In genomic region chr12:34614796-34615195, GRCm38 (mm10) we compare ENCODE assay signal across 23 mouse cellular contexts.
DNase-seq lines count a peak whose midpoint lies in the region; ATAC-seq and TF ChIP-seq lines count a peak whose summit lies in the region.
"Had no signal": no experiment of that assay in that cellular context is flagged by ENCODE, and none has a peak within 500 bp of the region (broad histone marks: within the 10 kb centered on the region; RNA-seq: fewer than 3 reads in every experiment).

No protein-coding gene starts in this region.

- peak; percentile 48 for ATAC-seq in hindbrain, postnatal 0 days
- ATAC-seq in hindbrain, embryonic 14.5 days (ENCODE audit: low FRiP score): no peak
- ATAC-seq: forebrain, embryonic 14.5 days; forebrain, embryonic 16.5 days had no signal

- no peak overlapping the region for H3K4me3 ChIP-seq in hindbrain, postnatal 0 days (ENCODE audit: low read length)
- H3K4me3 ChIP-seq in hindbrain, embryonic 14.5 days (replicated peaks; ENCODE audit: low read length): no peak overlapping the region
- no peak overlapping the region for H3K4me3 ChIP-seq in layer of hippocampus, adult 2 months
- H3K4me3 ChIP-seq: embryonic facial prominence, embryonic 13.5 days; embryonic facial prominence, embryonic 15.5 days; erythroblast, embryonic 14.5 days; forebrain, embryonic 10.5 days; forebrain, embryonic 12.5 days had no signal

- WGBS in hindbrain, postnatal 0 days: 53% methylated on average over 5 of the region's 5 CpGs
- WGBS in hindbrain, embryonic 14.5 days: 77% methylated on average over 5 of the region's 5 CpGs

- H3K9me3 ChIP-seq in hindbrain, postnatal 0 days (ENCODE audit: low read length): no peaks in the 10 kb centered on the region
- H3K9me3 ChIP-seq in hindbrain, embryonic 14.5 days (ENCODE audit: control insufficient read depth, low read length): no peaks in the 10 kb centered on the region
- H3K9me3 ChIP-seq: embryonic facial prominence, embryonic 13.5 days; embryonic facial prominence, embryonic 15.5 days; forebrain, embryonic 10.5 days; forebrain, embryonic 12.5 days had no signal

- no peaks in the 10 kb centered on the region for H3K36me3 ChIP-seq in hindbrain, postnatal 0 days (ENCODE audit: insufficient read depth, low read length)
- no peaks in the 10 kb centered on the region for H3K36me3 ChIP-seq in hindbrain, embryonic 14.5 days (replicated peaks; ENCODE audit: control insufficient read depth, insufficient read depth)
- H3K36me3 ChIP-seq: embryonic facial prominence, embryonic 13.5 days; embryonic facial prominence, embryonic 15.5 days; forebrain, embryonic 10.5 days; forebrain, embryonic 12.5 days had no signal

- H3K27me3 ChIP-seq in hindbrain, postnatal 0 days (ENCODE audit: insufficient read depth, low read length): no peaks in the 10 kb centered on the region
- H3K27me3 ChIP-seq in hindbrain, embryonic 14.5 days (ENCODE audit: control insufficient read depth, insufficient read depth, low read length): no peaks in the 10 kb centered on the region
- H3K27me3 ChIP-seq: embryonic facial prominence, embryonic 13.5 days; embryonic facial prominence, embryonic 15.5 days; forebrain, embryonic 12.5 days had no signal

- no peak overlapping the region for H3K9ac ChIP-seq in hindbrain, postnatal 0 days (replicated peaks; ENCODE audit: low read length)
- no peak overlapping the region for H3K9ac ChIP-seq in hindbrain, embryonic 14.5 days
- H3K9ac ChIP-seq: embryonic facial prominence, embryonic 13.5 days; embryonic facial prominence, embryonic 15.5 days; forebrain, embryonic 12.5 days had no signal

- H3K4me1 ChIP-seq in hindbrain, postnatal 0 days (ENCODE audit: insufficient read depth, low read length): peaks cover 4% of the 10 kb centered on the region; the same call in 1 of the 2 replicates
- no peaks in the 10 kb centered on the region for H3K4me1 ChIP-seq in hindbrain, embryonic 14.5 days (replicated peaks; ENCODE audit: control insufficient read depth, insufficient read depth, low read length)
- H3K4me1 ChIP-seq: embryonic facial prominence, embryonic 13.5 days; embryonic facial prominence, embryonic 15.5 days; forebrain, embryonic 12.5 days had no signal

- no peak overlapping the region for H3K27ac ChIP-seq in hindbrain, postnatal 0 days
- H3K27ac ChIP-seq in hindbrain, embryonic 14.5 days: no peak overlapping the region
- H3K27ac ChIP-seq in layer of hippocampus, adult 2 months: peak overlapping the region; percentile 53; the same call in 1 of the 2 replicates
- H3K27ac ChIP-seq: embryonic facial prominence, embryonic 13.5 days; embryonic facial prominence, embryonic 15.5 days; forebrain, embryonic 10.5 days; forebrain, embryonic 12.5 days had no signal

- no peak for DNase-seq in hindbrain, postnatal 0 days (ENCODE audit: low spot score)
- DNase-seq in hindbrain, embryonic 14.5 days (ENCODE audit: low spot score): no peak
- peak in 1 of 2 experiments; percentile 8 for DNase-seq in layer of hippocampus, adult 2 months (ENCODE audit: low spot score in 2 of 2)
- DNase-seq in layer of hippocampus, postnatal 14 days (ENCODE audit: low spot score in 2 of 2): no peak
- peak; percentile 74 for DNase-seq in brain, adult 2 months (ENCODE audit: low read depth, low spot score)
- DNase-seq in telencephalon, adult 2 months (ENCODE audit: low read depth, low spot score): peak; percentile 51
- DNase-seq in cerebellum, postnatal 36 days: no peak
- DNase-seq: adrenal gland, adult 2 months; adrenal gland, postnatal 10 days; adrenal gland, postnatal 25 days; cerebellum, adult 11-12 months; cerebellum, adult 2 months; cerebellum, adult 9-10 months; cerebellum, postnatal 10 days; cerebellum, postnatal 25 days; embryo, embryonic 11 days had no signal

- no peak overlapping the region for H3K4me2 ChIP-seq in hindbrain, postnatal 0 days (ENCODE audit: low read depth, low read length)
- H3K4me2 ChIP-seq in hindbrain, embryonic 14.5 days (replicated peaks): no peak overlapping the region
- H3K4me2 ChIP-seq: embryonic facial prominence, embryonic 13.5 days; embryonic facial prominence, embryonic 15.5 days; forebrain, embryonic 12.5 days had no signal

- TF ChIP-seq CTCF in hindbrain, postnatal 0 days (IDR thresholded peaks at IDR 0.05; ENCODE audit: low read depth): no peak
- no peak for TF ChIP-seq CTCF in layer of hippocampus, adult 2 months (conservative IDR thresholded peaks at IDR 0.05)

Comparison
In these comparisons a context has a peak if more than half of its experiments do, and no peak if none do; other contexts are left out.
1. DNase-seq: peak in brain, adult 2 months (single experiment) and telencephalon, adult 2 months (single experiment); none in hindbrain, postnatal 0 days (single experiment), hindbrain, embryonic 14.5 days (single experiment), layer of hippocampus, postnatal 14 days (0 of 2) and cerebellum, postnatal 36 days (0 of 2).